Mouse (Mus musculus) thymus, adult 2 months (tissue): ENCODE data around the gene Chchd1. TPM values are rescaled to one million over a fixed set of nuclear protein-coding genes. Genes with fewer than 3 reads are reported as not detected.

ENCODE experiments used
- DNase-seq: peaks from one replicate; pipeline ENCODE4 v3.0.0; 2021
- H3K27ac ChIP-seq: fragments of 200-500 bp; 2 replicates; pipeline ENCODE4 v1.5.1; 2012; ENCODE audit warnings: low read length, control low read depth; ENCODE audit not compliant: control insufficient read depth, insufficient read depth
- H3K27me3 ChIP-seq: fragments of 200-500 bp; 2 replicates; pipeline ENCODE4 v1.6.1; 2012; ENCODE audit warnings: mild to moderate bottlenecking, low read length, moderate library complexity, mixed read lengths; ENCODE audit not compliant: control insufficient read depth, insufficient read depth
- H3K36me3 ChIP-seq: fragments of 200-500 bp; 2 replicates; pipeline ENCODE4 v1.6.1; 2012; ENCODE audit warnings: mild to moderate bottlenecking, low read length, moderate library complexity; ENCODE audit not compliant: control insufficient read depth, insufficient read depth
- H3K4me1 ChIP-seq: fragments of 200-500 bp; replicated peaks from 2 replicates; pipeline ENCODE4 v1.6.1; 2012; ENCODE audit warnings: low read length; ENCODE audit not compliant: control insufficient read depth, insufficient read depth
- H3K4me3 ChIP-seq: fragments of 200-500 bp; 2 replicates; pipeline ENCODE4 v1.5.1; 2012; ENCODE audit warnings: mild to moderate bottlenecking, low read length, control low read depth, moderate library complexity; ENCODE audit not compliant: control insufficient read depth, insufficient read depth
- CTCF ChIP-seq: fragments of 200-500 bp; IDR thresholded peaks from 2 replicates; pipeline ENCODE4 v1.5.1; 2012; ENCODE audit warnings: mild to moderate bottlenecking, control low read depth, low read length, moderate library complexity, borderline replicate concordance; ENCODE audit not compliant: control insufficient read depth, poor library complexity, insufficient read depth; ENCODE audit errors: extremely low read depth
- POLR2A ChIP-seq: fragments of 200-500 bp; IDR thresholded peaks from 2 replicates; pipeline ENCODE4 v1.6.1; 2012; ENCODE audit warnings: mild to moderate bottlenecking, low read length, control low read depth, moderate library complexity; ENCODE audit not compliant: control insufficient read depth, poor library complexity, insufficient read depth; ENCODE audit errors: extremely low read depth
- WGBS: fragments of 180-500 bp; shearing (Covaris S2); methylation state at CpG from one replicate; pipeline ENCODE4 v1.1.7; 2018; 5-methylcytosine and 5-hydroxymethylcytosine counted together
- polyA plus RNA-seq: library from polyadenylated mRNA; depleted of rRNA; stranded (reverse); fragments of >200 nt; gene quantifications from 2 replicates; pipeline ENCODE4 v1.2.3, GENCODE M21; 2012; rRNA removed

The Chchd1 gene
- polyA plus RNA-seq = 33.5 and 39.5 TPM in 2 replicates

GRCm38 (mm10) chr14:20702741-20703381 is at the start of gene Chchd1:
Gene Chchd1 (plus strand): TSS chr14:20703006.
- no peaks in the 10 kb centered on the region for H3K4me1 ChIP-seq
- under 1% methylated on average over 61 of the region's 61 CpGs for WGBS

GRCm38 (mm10) chr14:20654690-20655421 is 48.0 kb upstream of the Chchd1 start:
- Histone ChIP-seq H3K4me3 (no peak overlapping the region), H3K27ac (no peak overlapping the region), H3K36me3 (no peaks in the 10 kb centered on the region), H3K4me1 (no peaks in the 10 kb centered on the region), H3K27me3 (no peaks in the 10 kb centered on the region)
- 87% methylated on average over 9 of the region's 9 CpGs for WGBS
- no peak for DNase-seq
- no peak for TF ChIP-seq POLR2A

More at GRCm38 (mm10) chr14:20702741-20703381, at the start of gene Chchd1:
- Histone ChIP-seq H3K27me3 (no peaks in the 10 kb centered on the region), H3K4me3 (peak within 1 kb of the TSS; percentile 95), H3K27ac (peak within 1 kb of the TSS; percentile 47; the same call in 1 of the 2 replicates), H3K36me3 (no peaks in the 10 kb centered on the region)
- peak; percentile 86 for DNase-seq
- TF ChIP-seq POLR2A (peak; percentile 82; the same call in 1 of the 2 replicates), CTCF (no peak)

- H3K4me1 ChIP-seq = 0 out of 2 replicates have a peak, but pooled peaks cover 2% of the 10 kb centered on the region
- WGBS = 96% methylated on average over 9 of the region's 9 CpGs
Observed at GRCm38 (mm10) chr14:20655731-20656130, 47.1 kb upstream of the Chchd1 start.

GRCm38 (mm10) chr14:20656361-20656760 is 46.4 kb upstream of the Chchd1 start, which contains the start of gene Myoz1:
Gene Myoz1 (minus strand): TSS chr14:20656540.
- 95% methylated on average over 11 of the region's 11 CpGs for WGBS
- H3K27me3 ChIP-seq = no peaks in the 10 kb centered on the region
- DNase-seq = no peak
- H3K27ac ChIP-seq = no peak within 1 kb of the TSS
- H3K36me3 ChIP-seq = no peaks in the 10 kb centered on the region
- no peak within 1 kb of the TSS for H3K4me3 ChIP-seq
- TF ChIP-seq POLR2A = no peak
- no peak for TF ChIP-seq CTCF
- H3K4me1 ChIP-seq = peaks cover 5% of the 10 kb centered on the region; the same call in 1 of the 2 replicates

More at GRCm38 (mm10) chr14:20655731-20656130, 47.1 kb upstream of the Chchd1 start:
- Histone ChIP-seq H3K4me3 (no peak overlapping the region), H3K27ac (no peak overlapping the region), H3K27me3 (no peaks in the 10 kb centered on the region), H3K36me3 (no peaks in the 10 kb centered on the region)
- no peak for DNase-seq
- TF ChIP-seq POLR2A = no peak
- no peak for TF ChIP-seq CTCF

GRCm38 (mm10) chr14:20658326-20658725 is 44.5 kb upstream of the Chchd1 start:
- H3K27me3 ChIP-seq = no peaks in the 10 kb centered on the region
- H3K36me3 ChIP-seq = no peaks in the 10 kb centered on the region
- peaks cover 9% of the 10 kb centered on the region; the same call in 1 of the 2 replicates for H3K4me1 ChIP-seq
- H3K4me3 ChIP-seq = no peak overlapping the region
- no peak overlapping the region for H3K27ac ChIP-seq
- TF ChIP-seq CTCF (no peak), POLR2A (no peak)
- peak; percentile 30 for DNase-seq

GRCm38 (mm10) chr14:20658902-20659301 is 43.9 kb upstream of the Chchd1 start:
- no peak overlapping the region for H3K27ac ChIP-seq
- DNase-seq = no peak
- 95% methylated on average over 6 of the region's 6 CpGs for WGBS
- peaks cover 9% of the 10 kb centered on the region for H3K4me1 ChIP-seq
- H3K4me3 ChIP-seq = no peak overlapping the region
- no peak for TF ChIP-seq POLR2A
- no peak for TF ChIP-seq CTCF
- no peaks in the 10 kb centered on the region for H3K27me3 ChIP-seq
- H3K36me3 ChIP-seq = no peaks in the 10 kb centered on the region

- Histone ChIP-seq H3K4me3 (no peak overlapping the region), H3K27ac (no peak overlapping the region), H3K4me1 (peaks cover 17% of the 10 kb centered on the region), H3K27me3 (no peaks in the 10 kb centered on the region), H3K36me3 (no peaks in the 10 kb centered on the region)
- no peak for DNase-seq
- 96% methylated on average over 7 of the region's 7 CpGs for WGBS
- TF ChIP-seq POLR2A (no peak), CTCF (no peak)
Observed at GRCm38 (mm10) chr14:20659687-20660086, 43.1 kb upstream of the Chchd1 start.
